Mouse (Mus musculus): ENCODE results near the gene Cd320.
"Not testable (repeated sequence)": the region's sequence is repeated elsewhere in the genome, so short reads cannot be mapped to it uniquely, and the experiment has no call there.

The Cd320 gene

GRCm38 (mm10) chr17:33825462-33825861 lies 17.4 kb upstream of the Cd320 start:
- no peak for DNase-seq (ENCODE audit: low spot score)

DNA sequence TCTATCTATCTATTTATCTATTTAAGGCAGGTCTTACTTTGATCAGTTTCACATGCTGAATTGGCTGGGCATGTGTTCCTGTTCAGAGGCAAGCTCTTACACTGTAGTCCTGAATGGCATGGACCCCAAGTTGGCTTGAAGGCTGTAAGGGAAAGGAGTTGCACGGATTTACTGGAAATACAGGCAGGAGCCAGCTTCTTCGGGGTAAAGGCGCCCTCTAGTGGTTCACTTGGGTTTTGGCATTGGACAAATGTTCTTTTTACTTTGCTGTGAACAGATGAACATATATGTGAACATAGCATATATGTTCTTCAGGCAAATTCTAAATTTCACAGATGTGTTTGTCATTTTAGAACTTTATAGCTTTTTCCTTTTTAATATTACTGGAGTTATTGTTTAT lies 16.0 kb upstream of the Cd320 start:
- peak; percentile 57 for DNase-seq (ENCODE audit: low spot score)

DNA sequence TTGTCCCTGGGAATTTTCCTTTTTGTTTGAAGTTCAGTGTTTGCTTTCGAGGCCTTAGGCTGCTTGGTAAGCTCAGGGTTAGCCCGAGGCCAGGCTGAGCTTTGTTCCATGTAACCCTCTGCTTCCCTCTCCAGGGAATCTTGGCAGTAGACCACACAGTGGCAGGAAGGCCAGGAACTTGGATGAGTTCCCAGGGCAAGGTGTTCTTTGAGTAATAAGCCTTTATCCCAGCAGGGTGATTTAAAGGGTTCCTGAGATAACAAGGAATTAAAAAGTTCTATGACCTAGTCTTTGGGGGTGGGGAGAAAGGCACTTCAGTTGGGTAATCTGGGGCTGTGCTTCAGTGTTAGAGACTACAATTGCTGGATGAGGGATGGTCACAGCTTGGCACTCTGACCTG lies 14.0 kb upstream of the Cd320 start:
- DNase-seq (ENCODE audit: low spot score), result no peak

GRCm38 (mm10) chr17:33829561-33829960 lies 13.3 kb upstream of the Cd320 start:
- no peak for DNase-seq (ENCODE audit: low spot score)

DNA sequence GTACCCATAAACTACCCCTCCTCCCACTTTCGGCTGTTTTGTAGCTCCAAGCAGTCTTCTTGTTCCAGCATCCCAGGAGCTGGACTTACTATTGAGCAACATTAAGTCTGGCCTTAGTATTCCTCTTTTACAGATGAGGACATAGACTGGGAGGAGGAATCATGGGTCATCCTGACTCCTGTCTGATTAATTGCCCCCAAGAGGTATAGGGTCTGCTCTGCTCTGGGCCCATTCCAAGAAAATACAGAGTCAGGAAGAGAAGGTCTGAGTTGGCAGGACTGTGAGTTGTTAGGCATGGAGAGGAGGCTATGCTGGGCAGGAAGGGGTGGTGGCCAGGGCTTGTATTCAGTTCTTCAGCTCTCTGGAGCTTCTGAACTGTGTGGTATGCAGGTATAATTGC lies 1.3 kb downstream of the Cd320 start:
- DNase-seq (ENCODE audit: low spot score), result no peak

DNA sequence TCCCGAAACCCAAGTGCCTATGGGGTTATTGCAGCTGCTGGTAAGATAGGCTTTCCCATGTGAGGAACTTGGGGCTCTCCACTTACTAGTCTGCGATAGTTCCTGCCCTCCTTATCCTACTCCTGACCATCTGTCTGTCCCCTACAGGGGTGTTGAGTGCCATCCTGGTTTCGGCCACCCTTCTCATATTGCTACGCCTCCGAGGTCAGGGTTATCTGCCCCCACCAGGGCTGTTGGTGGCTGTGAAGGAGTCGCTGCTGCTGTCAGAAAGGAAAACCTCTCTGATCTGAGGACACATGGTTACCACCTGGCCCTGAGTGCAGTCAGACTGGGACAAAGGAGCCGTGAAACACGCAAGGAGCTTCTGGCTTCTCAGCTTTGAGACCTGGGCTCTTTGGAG lies 5.2 kb downstream of the Cd320 start:
- DNase-seq (ENCODE audit: low spot score), result no peak

DNA sequence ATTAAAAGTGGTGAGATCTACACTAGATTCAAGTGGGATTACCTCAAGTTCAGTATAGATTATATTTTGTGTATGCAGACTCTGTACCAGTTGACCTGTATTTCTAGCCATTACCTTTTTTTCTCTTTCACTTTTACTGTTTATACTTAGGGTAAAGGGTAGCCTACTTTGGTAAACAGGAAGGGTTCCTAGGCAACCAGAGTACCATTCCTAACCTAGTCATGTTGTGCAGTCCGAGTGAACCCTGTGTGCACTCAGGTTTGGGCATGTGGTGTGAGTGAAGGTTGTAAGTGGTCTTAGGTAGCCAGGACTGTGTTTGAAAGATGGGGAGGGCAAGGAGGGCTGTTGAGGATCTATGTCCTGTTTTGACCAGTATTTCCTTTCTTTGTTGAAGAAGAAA lies 8.4 kb downstream of the Cd320 start:
- DNase-seq (ENCODE audit: low spot score), result no peak

- no peak for DNase-seq (ENCODE audit: low spot score)
Measured at GRCm38 (mm10) chr17:33857816-33858215, 14.9 kb downstream of the Cd320 start.

DNA sequence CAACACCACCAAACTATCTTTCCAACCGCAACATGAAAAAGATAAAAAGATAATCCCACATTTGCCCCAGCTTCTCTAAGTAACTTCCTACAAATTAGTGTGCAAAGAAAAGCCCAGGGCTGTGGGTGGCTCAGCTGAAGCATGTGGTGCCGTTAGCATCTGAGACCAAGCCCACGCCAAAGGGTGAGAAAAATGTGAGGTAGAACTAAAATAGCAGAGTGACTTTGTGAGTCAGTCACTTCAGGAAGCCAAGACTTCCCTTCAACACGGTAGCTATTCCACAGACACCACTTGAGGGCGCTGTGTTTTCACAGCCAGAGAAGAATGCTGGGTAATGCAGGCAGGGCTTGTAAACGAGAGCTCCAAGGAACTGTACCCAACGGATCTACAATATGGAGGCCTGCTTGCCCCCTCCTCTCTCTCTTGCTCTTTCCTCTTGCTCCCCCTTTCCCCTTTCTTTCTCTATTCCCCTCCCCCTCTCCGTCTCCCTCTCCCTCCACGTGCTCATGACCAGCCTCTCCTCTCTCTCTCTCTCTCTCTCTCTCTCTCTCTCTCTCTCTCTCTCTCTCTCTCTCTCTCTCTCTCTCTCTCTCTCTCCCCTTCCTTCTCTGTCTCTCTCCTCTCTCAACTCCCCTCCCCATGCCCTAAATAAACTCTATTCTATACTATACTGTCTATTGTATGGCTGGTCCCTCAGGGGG lies 22.6 kb downstream of the Cd320 start:
- DNase-seq (ENCODE audit: low spot score), result no peak

DNA sequence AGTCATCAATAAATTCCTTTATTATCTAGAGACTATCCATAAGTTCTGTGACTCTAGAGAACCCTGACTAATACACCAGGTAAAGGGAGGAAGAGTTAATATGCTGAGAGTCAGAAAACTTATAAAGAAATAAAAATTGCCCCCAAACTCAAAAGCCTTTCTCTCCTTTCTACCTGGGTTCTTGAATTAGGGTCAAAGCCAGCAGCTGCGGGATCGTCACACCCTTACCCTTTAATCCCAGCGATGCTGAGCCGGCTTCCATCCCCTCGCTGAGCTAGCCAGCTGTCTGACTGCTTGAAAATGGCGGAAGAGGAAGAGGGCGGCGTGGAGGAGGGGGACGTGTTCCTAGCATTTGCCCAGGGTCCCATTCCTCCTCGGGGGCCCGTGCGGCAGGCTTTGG lies 30.6 kb downstream of the Cd320 start, which contains the start of gene Gm7029:
Gm7029 (plus strand) TSS at position 301 of the 400 bp plus-strand sequence.
- DNase-seq (ENCODE audit: low spot score), result not testable (repeated sequence)

DNA sequence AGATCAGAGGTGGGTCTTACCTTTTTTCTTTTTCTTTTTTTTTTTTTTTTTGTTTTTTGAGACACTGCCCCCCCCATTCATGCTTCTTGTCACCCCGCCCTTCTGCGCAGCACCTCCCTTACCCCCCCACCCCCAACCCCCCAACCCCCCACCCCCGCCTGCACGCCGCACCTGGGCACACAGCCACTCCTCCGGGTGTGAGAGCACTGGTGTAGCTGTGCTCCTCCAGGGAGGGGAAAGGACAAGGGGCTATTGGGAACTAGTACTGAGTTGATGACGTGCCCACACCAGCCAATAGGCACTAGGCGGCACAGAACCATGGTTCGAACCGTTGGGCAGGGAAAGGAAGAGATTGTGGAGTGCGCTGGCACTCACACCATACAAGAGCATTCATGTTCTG lies 31.5 kb downstream of the Cd320 start:
- DNase-seq (ENCODE audit: low spot score), result no peak

- peak; percentile 16 for DNase-seq (ENCODE audit: low spot score)
Measured at GRCm38 (mm10) chr17:33875797-33876196, 32.9 kb downstream of the Cd320 start.

GRCm38 (mm10) chr17:33884320-33884719 lies 41.4 kb downstream of the Cd320 start:
- not testable (repeated sequence) for DNase-seq (ENCODE audit: low spot score)

- not testable (repeated sequence) for DNase-seq (ENCODE audit: low spot score)
Measured at GRCm38 (mm10) chr17:33887802-33888201, 44.9 kb downstream of the Cd320 start.

GRCm38 (mm10) chr17:33888230-33888629 lies 45.3 kb downstream of the Cd320 start:
- DNase-seq (ENCODE audit: low spot score), result not testable (repeated sequence)

DNA sequence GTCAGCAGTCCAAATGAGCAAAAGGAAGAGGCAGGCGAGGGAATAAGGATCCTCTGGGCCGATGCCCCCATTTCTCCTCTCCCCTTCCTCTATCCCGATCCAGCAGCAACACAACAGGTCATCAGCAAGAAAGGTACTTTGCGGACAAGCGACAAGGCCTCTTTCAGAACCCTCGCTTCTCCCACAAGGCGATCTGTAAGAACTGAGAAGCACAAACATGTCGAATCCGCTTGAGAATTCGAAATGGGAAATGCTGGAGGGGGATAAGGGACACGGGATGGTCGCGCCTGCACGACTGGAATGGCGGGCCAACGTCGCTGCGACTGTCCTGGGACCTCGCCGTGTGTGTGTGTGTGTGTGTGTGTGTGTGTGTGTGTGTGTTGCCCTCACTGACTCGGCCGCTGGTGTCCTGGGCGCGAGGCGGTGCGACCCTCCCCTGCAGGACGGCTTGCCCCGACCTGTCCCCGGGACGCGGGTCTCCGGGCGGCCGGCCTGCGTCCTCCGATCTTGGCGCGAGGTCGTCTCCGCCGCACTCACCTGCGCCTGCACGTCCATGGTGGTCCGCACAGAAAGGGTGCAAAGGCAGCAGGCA lies 47.1 kb downstream of the Cd320 start:
- peak; percentile 32 for DNase-seq (ENCODE audit: low spot score)

- DNase-seq (ENCODE audit: low spot score), result peak; percentile 99
Measured at GRCm38 (mm10) chr17:33890533-33891059, 47.7 kb downstream of the Cd320 start, which contains the start of gene Kifc1. Gene Kifc1, minus strand, starts transcription at chr17:33890661.

- DNase-seq (ENCODE audit: low spot score), result no peak
Measured at GRCm38 (mm10) chr17:33891357-33891756, 48.5 kb downstream of the Cd320 start.

DNA sequence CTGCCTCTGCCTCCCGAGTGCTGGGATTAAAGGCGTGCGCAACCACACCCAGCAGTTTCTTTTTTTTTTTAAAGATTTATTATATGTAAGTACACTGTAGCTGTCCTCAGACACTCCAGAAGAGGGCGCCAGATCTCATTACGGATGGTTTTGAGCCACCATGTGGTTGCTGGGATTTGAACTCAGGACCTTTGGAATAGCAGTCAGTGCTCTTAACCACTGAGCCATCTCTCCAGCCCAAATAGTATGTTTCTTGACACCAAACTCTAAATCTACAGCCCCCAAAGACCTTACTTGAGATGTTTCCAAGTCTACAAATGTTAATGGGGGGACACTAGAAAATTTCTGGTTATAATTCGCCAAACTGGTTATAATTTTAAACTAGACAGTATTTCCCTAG lies 49.0 kb downstream of the Cd320 start:
- not testable (repeated sequence) for DNase-seq (ENCODE audit: low spot score)

DNA sequence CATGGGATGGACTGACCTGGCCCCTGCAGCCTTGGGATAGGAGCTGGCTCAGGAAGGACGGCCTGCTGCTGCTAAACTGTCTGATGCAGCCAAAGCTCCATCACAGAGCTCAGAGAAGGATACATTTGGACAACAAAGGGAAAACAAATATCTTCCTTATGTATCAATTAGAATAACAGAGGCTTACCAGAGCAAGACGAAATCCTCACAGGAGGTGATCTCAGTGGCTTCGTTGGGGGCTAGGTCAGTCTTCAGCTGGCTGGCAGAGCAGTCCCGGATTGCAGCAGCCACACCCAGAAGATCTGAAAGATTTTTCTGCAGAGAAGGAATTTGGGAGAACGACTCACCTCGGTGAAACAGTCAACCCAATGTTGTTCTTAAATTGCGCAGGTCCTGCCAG lies 49.5 kb downstream of the Cd320 start:
- DNase-seq (ENCODE audit: low spot score), result no peak

DNA sequence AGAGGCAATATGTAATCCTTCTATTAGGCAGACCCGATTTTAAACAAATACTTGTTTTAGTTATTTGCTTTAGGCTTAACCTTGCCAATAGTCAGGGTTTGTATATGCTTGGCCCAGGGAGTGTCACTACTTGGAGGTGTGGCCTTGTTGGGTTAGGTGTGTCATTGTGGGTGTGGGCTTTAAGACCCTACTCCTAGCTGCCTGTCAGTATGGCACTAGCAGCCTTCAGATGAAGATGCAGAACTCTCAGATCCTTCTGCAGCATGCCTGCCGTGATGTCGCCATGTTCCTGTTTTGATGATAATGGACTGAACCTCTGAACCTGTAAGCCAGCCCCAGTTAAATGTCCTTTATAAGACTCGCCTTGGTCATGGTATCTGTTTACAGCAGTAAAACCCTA lies 50.1 kb downstream of the Cd320 start:
- not testable (repeated sequence) for DNase-seq (ENCODE audit: low spot score)

- DNase-seq (ENCODE audit: low spot score), result no peak
Measured at GRCm38 (mm10) chr17:33897114-33897794, 54.4 kb downstream of the Cd320 start.

GRCm38 (mm10) chr17:33898193-33898592 lies 55.3 kb downstream of the Cd320 start:
- DNase-seq (ENCODE audit: low spot score), result not testable (repeated sequence)

Measured in yolk sac, embryonic 10.5 days (tissue).